Mouse (Mus musculus): Measurements from ENCODE around the gene Ikzf2. TPM values are rescaled to one million over a fixed set of nuclear protein-coding genes. Genes with fewer than 3 reads are reported as not detected.

Ikzf2 gene
- total RNA-seq, 1 experiment: 3.4 TPM

- Histone ChIP-seq H3K4me3 (ENCODE audit: insufficient read depth in 1 of 2, low read depth in 1 of 2, low read length in 2 of 2, poor library complexity in 1 of 2, severe bottlenecking in 1 of 2) (peak overlapping the region in 1 of 2 experiments; percentile 85; a peak in 2 of 4 replicates), H3K36me3 (ENCODE audit: control insufficient read depth, insufficient read depth, low read length, poor library complexity, severe bottlenecking) (no peaks in the 10 kb centered on the region), H3K9me3 (ENCODE audit: control insufficient read depth, insufficient read depth, low read depth, low read length) (no peaks in the 10 kb centered on the region), H3K27ac (ENCODE audit: insufficient read depth, low read depth, low read length, poor library complexity, severe bottlenecking) (no peak overlapping the region), H3K9ac (ENCODE audit: insufficient read depth, low read depth, low read length, poor library complexity, severe bottlenecking) (no peak overlapping the region), H3K4me1 (ENCODE audit: control insufficient read depth in 2 of 2, insufficient read depth in 2 of 2, low read length in 2 of 2, poor library complexity in 1 of 2) (0 out of 4 replicates have a peak, but pooled peaks cover 0 to 2% of the 10 kb centered on the region in 2 experiments)
- in situ Hi-C loops (cut with MboI; ENCODE audit: low sequenced_read_pairs in 2 of 2, unreplicated experiment in 2 of 2): no loop called here
- DNase-seq (ENCODE audit: low read depth, low spot score): no peak
- TF ChIP-seq ZNF384 (IDR thresholded peaks at IDR 0.05; ENCODE audit: low read depth, low read length) (no peak), MAFK (IDR thresholded peaks at IDR 0.05; ENCODE audit: insufficient read depth, low read depth, low read length) (no peak), ZC3H11A (IDR thresholded peaks at IDR 0.05; ENCODE audit: borderline replicate concordance, low read depth, low read length) (no peak), CHD2 (IDR thresholded peaks at IDR 0.05; ENCODE audit: low read depth, low read length) (no peak), HCFC1 (IDR thresholded peaks at IDR 0.05; ENCODE audit: borderline replicate concordance, insufficient read depth, low read length) (no peak)
Observed at GRCm38 (mm10) chr1:69688118-69688517, 1.1 kb upstream of the Ikzf2 start.

- 0 out of 4 replicates have a peak, but pooled peaks cover 0 to 2% of the 10 kb centered on the region in 2 experiments for H3K4me1 ChIP-seq (ENCODE audit: control insufficient read depth in 2 of 2, insufficient read depth in 2 of 2, low read length in 2 of 2, poor library complexity in 1 of 2)
- TF ChIP-seq MAFK (IDR thresholded peaks at IDR 0.05; ENCODE audit: insufficient read depth, low read depth, low read length): no peak
- TF ChIP-seq ZNF384 (IDR thresholded peaks at IDR 0.05; ENCODE audit: low read depth, low read length): no peak
- no peak for TF ChIP-seq CHD2 (IDR thresholded peaks at IDR 0.05; ENCODE audit: low read depth, low read length)
- no peak for TF ChIP-seq ZC3H11A (IDR thresholded peaks at IDR 0.05; ENCODE audit: borderline replicate concordance, low read depth, low read length)
- no peak for TF ChIP-seq HCFC1 (IDR thresholded peaks at IDR 0.05; ENCODE audit: borderline replicate concordance, insufficient read depth, low read length)
- H3K4me3 ChIP-seq (ENCODE audit: insufficient read depth in 1 of 2, low read depth in 1 of 2, low read length in 2 of 2, poor library complexity in 1 of 2, severe bottlenecking in 1 of 2): peak overlapping the region; percentile 96 to 97
- no peak for DNase-seq (ENCODE audit: low read depth, low spot score)
- H3K9ac ChIP-seq (ENCODE audit: insufficient read depth, low read depth, low read length, poor library complexity, severe bottlenecking): peak overlapping the region; percentile 77
- H3K27ac ChIP-seq (ENCODE audit: insufficient read depth, low read depth, low read length, poor library complexity, severe bottlenecking): no peak overlapping the region
- H3K36me3 ChIP-seq (ENCODE audit: control insufficient read depth, insufficient read depth, low read length, poor library complexity, severe bottlenecking): no peaks in the 10 kb centered on the region
- in situ Hi-C loops (cut with MboI; ENCODE audit: low sequenced_read_pairs in 2 of 2, unreplicated experiment in 2 of 2): no loop called here
- H3K9me3 ChIP-seq (ENCODE audit: control insufficient read depth, insufficient read depth, low read depth, low read length): no peaks in the 10 kb centered on the region
Observed at GRCm38 (mm10) chr1:69686741-69687075, 337 bp downstream of the Ikzf2 start.

- no peak overlapping the region for H3K9ac ChIP-seq (ENCODE audit: insufficient read depth, low read depth, low read length, poor library complexity, severe bottlenecking)
- DNase-seq (ENCODE audit: low read depth, low spot score): no peak
- in situ Hi-C loops (cut with MboI; ENCODE audit: low sequenced_read_pairs in 2 of 2, unreplicated experiment in 2 of 2): no loop called here
- no peaks in the 10 kb centered on the region for H3K36me3 ChIP-seq (ENCODE audit: control insufficient read depth, insufficient read depth, low read length, poor library complexity, severe bottlenecking)
- H3K4me1 ChIP-seq (ENCODE audit: control insufficient read depth in 2 of 2, insufficient read depth in 2 of 2, low read length in 2 of 2, poor library complexity in 1 of 2): 0 out of 4 replicates have a peak, but pooled peaks cover 0 to 2% of the 10 kb centered on the region in 2 experiments
- TF ChIP-seq HCFC1 (IDR thresholded peaks at IDR 0.05; ENCODE audit: borderline replicate concordance, insufficient read depth, low read length) (no peak), ZNF384 (IDR thresholded peaks at IDR 0.05; ENCODE audit: low read depth, low read length) (0 out of 2 replicates have a peak, but pooled peaks have one; percentile 19), CHD2 (IDR thresholded peaks at IDR 0.05; ENCODE audit: low read depth, low read length) (no peak), MAFK (IDR thresholded peaks at IDR 0.05; ENCODE audit: insufficient read depth, low read depth, low read length) (no peak)
- H3K9me3 ChIP-seq (ENCODE audit: control insufficient read depth, insufficient read depth, low read depth, low read length): no peaks in the 10 kb centered on the region
- peak overlapping the region; percentile 21 to 96; a peak in 2 of 4 replicates for H3K4me3 ChIP-seq (ENCODE audit: insufficient read depth in 1 of 2, low read depth in 1 of 2, low read length in 2 of 2, poor library complexity in 1 of 2, severe bottlenecking in 1 of 2)
- H3K27ac ChIP-seq (ENCODE audit: insufficient read depth, low read depth, low read length, poor library complexity, severe bottlenecking): no peak overlapping the region
Observed at GRCm38 (mm10) chr1:69685890-69686490, 1.1 kb downstream of the Ikzf2 start.

- DNase-seq (ENCODE audit: low read depth, low spot score): no peak
- Histone ChIP-seq H3K36me3 (ENCODE audit: control insufficient read depth, insufficient read depth, low read length, poor library complexity, severe bottlenecking) (no peaks in the 10 kb centered on the region), H3K4me1 (ENCODE audit: control insufficient read depth in 2 of 2, insufficient read depth in 2 of 2, low read length in 2 of 2, poor library complexity in 1 of 2) (0 out of 4 replicates have a peak, but pooled peaks cover 0 to 2% of the 10 kb centered on the region in 2 experiments), H3K9me3 (ENCODE audit: control insufficient read depth, insufficient read depth, low read depth, low read length) (no peaks in the 10 kb centered on the region), H3K27ac (ENCODE audit: insufficient read depth, low read depth, low read length, poor library complexity, severe bottlenecking) (no peak overlapping the region), H3K9ac (ENCODE audit: insufficient read depth, low read depth, low read length, poor library complexity, severe bottlenecking) (no peak overlapping the region), H3K4me3 (ENCODE audit: insufficient read depth in 1 of 2, low read depth in 1 of 2, low read length in 2 of 2, poor library complexity in 1 of 2, severe bottlenecking in 1 of 2) (peak overlapping the region; percentile 1 to 21; a peak in 1 of 4 replicates)
- no peak for TF ChIP-seq MAFK (IDR thresholded peaks at IDR 0.05; ENCODE audit: insufficient read depth, low read depth, low read length)
- no peak for TF ChIP-seq ZC3H11A (IDR thresholded peaks at IDR 0.05; ENCODE audit: borderline replicate concordance, low read depth, low read length)
- no peak for TF ChIP-seq CHD2 (IDR thresholded peaks at IDR 0.05; ENCODE audit: low read depth, low read length)
- no peak for TF ChIP-seq HCFC1 (IDR thresholded peaks at IDR 0.05; ENCODE audit: borderline replicate concordance, insufficient read depth, low read length)
- no peak for TF ChIP-seq ZNF384 (IDR thresholded peaks at IDR 0.05; ENCODE audit: low read depth, low read length)
- in situ Hi-C loops (cut with MboI; ENCODE audit: low sequenced_read_pairs in 2 of 2, unreplicated experiment in 2 of 2): no loop called here
Observed at GRCm38 (mm10) chr1:69685049-69685889, 1.8 kb downstream of the Ikzf2 start.
